Mouse (Mus musculus) adrenal gland, postnatal 14 days (tissue): ENCODE results near the gene Kcnj10. TPM values are rescaled to one million over a fixed set of nuclear protein-coding genes. Genes with fewer than 3 reads are reported as not detected.
A peak's percentile ranks its signal among the peaks of the same experiment; 100 is the strongest.

Source experiments
- DNase-seq: peaks from one replicate; pipeline ENCODE4 v3.0.0; 2021; ENCODE audit warnings: mixed read lengths
- total RNA-seq: library from RNA; stranded (reverse); gene quantifications from 2 replicates; pipeline ENCODE4 v1.2.3, GENCODE M21; 2021

Kcnj10 gene
- total RNA-seq, 1 experiment from 2014 or later, result 0.70 TPM

- DNase-seq, result no peak
Observed at GRCm38 (mm10) chr1:172382090-172382489, 41.1 kb downstream of the Kcnj10 start.

DNA sequence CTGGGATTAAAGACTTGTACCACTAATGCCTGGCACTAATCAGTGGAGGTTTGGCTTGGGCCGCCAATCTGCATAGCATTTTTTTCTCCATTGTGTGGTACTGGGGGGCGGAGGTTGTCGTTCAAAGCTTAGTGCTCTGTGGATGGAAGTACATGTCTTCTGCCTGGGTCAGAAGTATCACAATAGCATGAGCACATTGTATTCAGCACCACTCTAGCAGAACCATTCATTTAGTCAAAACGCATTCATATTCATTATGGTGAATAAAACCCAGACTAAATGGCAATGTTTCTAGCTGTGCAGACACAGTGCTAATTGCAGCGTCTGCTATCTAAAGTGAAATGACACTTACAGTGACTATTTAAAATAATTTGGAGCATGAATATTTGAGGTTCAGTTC is 46.2 kb downstream of the Kcnj10 start:
- no peak for DNase-seq

DNA sequence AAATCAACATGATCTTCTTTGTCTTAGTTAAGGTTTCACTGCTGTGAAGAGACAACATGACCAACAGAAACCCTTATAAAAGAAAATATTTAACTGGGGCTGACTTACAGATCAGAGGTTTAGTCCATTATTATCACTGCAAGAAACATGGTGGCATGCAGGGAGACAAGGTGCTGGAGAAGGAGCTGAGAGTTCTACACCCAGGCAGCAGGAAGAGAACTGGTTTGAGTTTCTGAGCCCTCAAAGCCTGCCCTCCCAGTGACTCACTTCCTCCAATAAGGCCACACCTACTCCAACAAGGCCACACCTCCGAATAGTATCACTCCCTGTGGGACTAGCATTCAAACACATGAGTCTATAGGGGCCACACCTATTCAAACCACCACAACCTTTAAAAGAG is 49.8 kb downstream of the Kcnj10 start:
- DNase-seq, result no peak

DNA sequence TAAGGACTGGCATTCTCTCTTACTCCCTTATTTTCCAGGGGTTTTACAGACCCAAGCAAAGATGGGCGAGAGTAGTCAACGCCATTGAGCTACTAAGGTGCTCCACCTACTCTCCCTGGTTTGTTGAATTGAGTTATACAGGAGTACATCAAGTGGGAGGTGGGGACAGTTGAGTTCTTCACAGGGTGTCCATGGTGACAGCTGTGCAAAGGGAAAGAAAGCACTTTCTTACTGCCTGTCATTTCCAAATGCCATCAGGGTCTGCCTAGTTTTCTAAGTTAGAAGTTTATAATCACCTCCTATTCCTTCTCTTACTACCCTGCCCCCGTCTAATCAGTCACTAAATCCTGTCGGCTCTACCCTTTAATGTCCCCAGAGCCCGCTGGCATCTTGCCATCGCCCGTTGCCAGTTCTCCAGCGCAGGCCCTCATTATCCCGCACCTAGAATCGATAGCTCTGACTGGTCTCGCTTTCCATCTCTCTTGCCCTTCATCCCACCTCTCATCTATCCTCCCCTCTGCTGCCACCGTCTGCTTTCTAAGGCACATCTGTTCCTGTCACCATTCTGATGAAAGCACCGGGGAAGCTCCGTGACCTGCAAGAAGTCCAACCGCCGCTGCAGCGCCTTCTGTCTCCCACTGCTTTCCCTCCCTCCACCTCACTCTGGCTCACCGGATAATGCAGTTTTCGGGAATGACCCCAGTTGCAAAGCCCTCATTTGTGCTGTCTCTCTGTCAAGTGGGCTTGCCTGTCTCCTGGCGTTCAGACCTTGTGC is 51.0 kb downstream of the Kcnj10 start:
- DNase-seq, result peak; percentile 67

- no peak for DNase-seq
Observed at GRCm38 (mm10) chr1:172392643-172393170, 51.7 kb downstream of the Kcnj10 start.

DNA sequence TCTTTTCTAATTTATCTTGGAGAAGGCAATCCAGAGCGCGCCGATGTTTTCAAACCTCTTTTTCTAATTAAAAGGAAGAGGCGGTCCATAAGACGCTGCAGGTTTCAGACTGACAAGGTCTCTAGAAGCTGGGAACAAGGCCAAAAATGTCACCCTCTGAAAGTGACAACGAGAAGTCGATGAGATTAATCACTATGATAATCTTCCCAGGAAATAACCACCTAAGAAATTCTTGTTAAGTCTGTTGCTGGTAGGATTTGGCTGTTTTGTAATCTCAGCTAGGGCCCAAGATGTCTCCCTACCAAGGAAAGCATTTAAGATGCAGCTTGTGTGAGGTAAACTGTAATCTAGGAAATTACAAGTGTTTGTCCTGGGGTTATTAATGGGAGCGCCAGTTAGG is 52.7 kb downstream of the Kcnj10 start:
- DNase-seq, result no peak

- DNase-seq, result no peak
Observed at GRCm38 (mm10) chr1:172396996-172397752, 56.2 kb downstream of the Kcnj10 start.

- DNase-seq, result no peak
Observed at GRCm38 (mm10) chr1:172406077-172406706, 65.2 kb downstream of the Kcnj10 start.

GRCm38 (mm10) chr1:172408996-172409395 is 68.0 kb downstream of the Kcnj10 start:
- DNase-seq, result no peak

DNA sequence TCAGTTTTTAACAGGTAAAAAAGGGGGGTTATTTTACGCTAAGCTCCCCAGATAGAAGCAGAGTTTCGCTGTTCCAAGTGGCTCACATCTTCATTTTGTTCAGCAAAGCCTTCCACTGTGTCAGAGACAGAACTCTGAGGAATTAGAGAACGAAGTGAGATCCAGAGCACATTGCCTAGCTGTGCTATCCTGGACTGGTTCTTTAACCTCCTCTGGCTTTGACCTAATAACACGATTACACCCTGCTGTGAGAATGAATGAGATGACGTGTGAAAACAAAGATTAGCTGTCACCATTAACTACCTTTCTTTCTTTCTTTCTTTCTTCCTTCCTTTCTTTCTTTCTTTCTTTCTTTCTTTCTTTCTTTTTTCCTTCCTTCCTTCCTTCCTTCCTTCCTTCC is 68.4 kb downstream of the Kcnj10 start:
- DNase-seq, result no peak

DNA sequence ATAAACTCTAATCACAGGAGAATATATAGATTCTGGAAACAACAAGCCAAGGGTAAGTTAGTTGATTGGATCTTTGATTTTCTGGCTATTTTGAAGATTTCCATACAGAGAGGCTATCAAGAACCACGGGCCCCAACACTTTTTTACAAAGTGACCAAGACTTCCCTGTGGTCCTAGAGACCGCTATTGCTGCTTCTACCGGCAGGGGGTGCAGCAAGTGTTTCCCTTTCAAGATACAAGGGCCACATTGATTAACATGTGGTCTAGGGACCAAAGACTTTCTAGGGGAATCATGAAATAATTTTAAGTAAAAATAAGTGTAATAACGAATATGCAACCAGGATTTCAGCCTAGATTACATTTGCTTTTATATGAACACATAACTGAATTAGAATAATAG is 69.8 kb downstream of the Kcnj10 start:
- peak; percentile 75 for DNase-seq

- peak; percentile 85 for DNase-seq
Observed at GRCm38 (mm10) chr1:172412204-172412603, 71.2 kb downstream of the Kcnj10 start.

GRCm38 (mm10) chr1:172413491-172414230 is 72.7 kb downstream of the Kcnj10 start:
- DNase-seq, result no peak

DNA sequence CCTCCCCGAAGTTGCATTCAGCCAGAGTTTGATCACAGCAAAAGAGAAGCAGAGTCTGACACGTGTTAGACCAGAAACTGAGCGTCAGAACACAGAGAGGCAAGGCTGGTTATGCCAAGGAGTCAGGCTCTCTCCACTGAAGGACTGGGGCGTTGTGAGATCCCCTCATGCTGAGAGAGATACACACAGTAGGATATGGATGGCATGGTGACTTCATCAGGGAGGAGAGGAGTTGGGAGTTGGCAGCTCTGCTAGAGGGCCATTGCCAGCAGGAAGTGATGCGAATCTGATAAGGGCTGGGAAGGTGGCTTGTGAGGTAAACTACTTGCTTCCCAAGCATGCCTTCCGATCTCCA is 73.2 kb downstream of the Kcnj10 start:
- DNase-seq, result no peak

DNA sequence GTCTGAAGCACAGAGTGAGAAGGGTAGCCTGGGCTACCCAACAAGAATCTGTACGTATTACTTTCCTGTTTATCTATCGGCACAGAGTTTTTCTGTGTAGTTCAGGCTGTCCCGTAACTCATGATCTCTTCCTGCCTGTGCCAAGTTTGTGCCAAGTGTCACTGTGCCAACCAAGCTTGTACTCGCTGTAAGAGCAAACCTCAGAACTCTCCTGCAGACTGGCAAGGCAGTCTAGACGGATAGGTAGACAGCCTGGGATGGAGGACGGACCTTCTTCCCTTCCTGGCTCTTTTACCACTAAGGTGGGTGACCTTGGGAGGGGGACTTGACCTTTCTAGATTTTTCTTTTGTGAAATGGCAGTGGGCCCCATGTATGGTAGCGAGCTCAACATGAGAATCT is 74.1 kb downstream of the Kcnj10 start:
- peak; percentile 14 for DNase-seq

DNA sequence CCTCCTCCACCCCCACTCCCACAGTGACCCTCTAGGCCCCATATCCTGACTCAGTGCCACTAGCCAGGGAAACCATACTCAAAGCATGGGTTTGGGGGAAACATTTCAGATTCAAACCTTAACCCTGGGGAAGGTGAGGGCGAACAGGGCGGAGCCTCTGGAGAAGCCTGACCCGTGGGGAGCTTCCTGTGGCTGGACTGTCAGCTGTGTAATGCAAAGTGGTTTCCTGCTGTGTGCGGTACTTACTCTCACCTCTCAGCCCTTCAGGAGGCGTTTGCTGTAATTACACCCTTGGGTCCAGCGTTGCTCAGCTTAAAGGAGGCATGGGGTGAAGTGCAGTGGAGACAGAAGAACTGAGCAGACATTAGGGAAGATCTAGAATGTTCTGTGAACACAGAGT is 77.2 kb downstream of the Kcnj10 start:
- DNase-seq, result no peak

DNA sequence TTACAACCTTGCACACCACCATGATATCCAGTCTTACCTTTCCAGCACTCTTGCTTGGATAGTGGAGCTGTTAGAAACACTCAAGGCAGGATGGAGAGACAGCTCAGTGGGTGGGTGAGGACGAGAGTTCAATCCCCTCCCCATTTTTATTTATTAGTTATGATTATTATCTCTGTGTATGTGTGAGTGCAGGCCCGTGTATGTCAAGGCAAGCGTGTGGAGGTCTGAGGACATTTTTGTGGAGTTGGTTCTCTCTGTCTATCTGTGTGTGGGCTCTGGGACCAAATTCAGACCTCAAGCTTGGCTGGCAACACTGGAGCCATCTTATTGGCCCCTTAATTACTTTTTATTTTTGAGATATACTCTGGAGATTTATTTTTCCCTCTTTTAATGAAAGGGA is 77.6 kb downstream of the Kcnj10 start:
- DNase-seq, result no peak

- no peak for DNase-seq
Observed at GRCm38 (mm10) chr1:172420181-172420580, 79.2 kb downstream of the Kcnj10 start.

DNA sequence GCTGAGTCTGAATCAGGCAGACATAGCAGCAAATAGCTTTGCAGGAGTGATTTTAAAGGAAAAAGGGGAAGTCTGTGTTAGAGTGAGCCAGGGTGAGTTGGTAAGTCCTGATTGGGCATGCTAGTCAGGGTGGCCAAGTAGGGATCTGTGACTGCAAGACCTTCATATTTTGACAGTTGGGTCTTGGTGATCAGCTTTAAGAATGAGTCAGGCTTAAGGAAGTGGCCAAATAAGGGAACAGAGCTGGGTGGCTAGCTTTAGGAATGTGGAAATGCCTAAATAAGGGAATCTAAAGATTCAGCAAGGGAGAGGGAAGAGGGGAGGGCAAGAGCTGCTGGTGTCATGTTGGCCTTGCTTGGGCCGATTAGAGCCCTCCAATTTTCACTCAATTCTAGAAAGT is 82.4 kb downstream of the Kcnj10 start:
- DNase-seq, result no peak
